Mouse (Mus musculus) erythroid progenitor cell, adult 5-6 weeks (primary cell): ENCODE measurements around the gene Rgs9. TPM values are rescaled to one million over a fixed set of nuclear protein-coding genes. Genes with fewer than 3 reads are reported as not detected.

Experiments
- ATAC-seq: replicated peaks from 2 replicates; pipeline ENCODE4 v1.8.0; 2016; ENCODE audit warnings: moderate number of reproducible peaks, mild to moderate bottlenecking, moderate TSS enrichment, inconsistent platforms; ENCODE audit not compliant: poor library complexity, low FRiP score, severe bottlenecking
- total RNA-seq, 2 experiments: library from RNA; stranded (forward) in 1 of 2; stranded (reverse) in 1 of 2; fragments of 150-400 nt in 1 of 2; fragments of 186-747, 209-891 nt in 1 of 2; gene quantifications; 2 replicates each; pipeline versions ENCODE4 v1.2.3 to v1.2.4; 2015 to 2017; ENCODE audit warnings: low replicate concordance in 2 of 2

Rgs9 gene
- total RNA-seq, 2 experiments from 2014 or later = not detected

DNA sequence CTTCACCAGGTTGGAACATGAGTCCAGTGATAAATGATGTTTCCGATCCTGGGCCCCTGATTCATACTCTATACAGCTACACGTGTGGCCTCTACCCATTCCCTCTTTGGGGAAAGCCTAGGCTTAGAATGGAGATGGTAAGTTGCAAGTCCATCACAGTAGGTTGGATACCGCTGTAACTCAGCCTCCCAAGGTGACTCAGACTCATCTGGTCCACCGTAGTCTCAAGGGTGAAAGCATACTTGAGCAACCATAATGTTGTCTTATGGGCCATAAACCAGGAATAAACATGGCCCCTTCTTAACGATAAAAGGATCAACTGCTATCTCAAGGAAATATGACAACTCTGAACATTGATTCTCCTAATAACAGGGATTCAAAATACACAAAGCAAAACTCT, 109.7 kb downstream of the Rgs9 start:
- no peak for ATAC-seq

GRCm38 (mm10) chr11:109187631-109188184, 110.2 kb downstream of the Rgs9 start:
- no peak for ATAC-seq

GRCm38 (mm10) chr11:109181118-109181517, 116.8 kb downstream of the Rgs9 start:
- no peak for ATAC-seq

DNA sequence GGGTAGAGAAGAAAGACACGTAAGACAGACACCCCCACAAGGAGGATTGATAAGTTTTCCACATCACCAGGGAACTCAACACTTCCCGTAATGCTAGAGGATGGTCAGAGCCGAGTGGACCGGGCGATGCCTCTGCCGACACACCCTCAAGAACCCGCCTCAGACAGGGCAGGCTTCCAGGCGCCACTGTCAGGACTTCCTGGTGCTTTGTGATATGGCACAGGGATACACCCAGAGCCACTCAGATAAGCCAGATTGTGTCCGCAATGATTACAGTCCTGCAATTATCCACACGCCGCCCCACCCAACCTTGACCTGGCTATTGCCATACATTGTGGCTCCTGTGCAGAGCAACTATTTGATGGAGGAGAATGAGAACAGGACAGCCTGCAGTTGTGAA, 117.6 kb downstream of the Rgs9 start:
- no peak for ATAC-seq

- ATAC-seq = no peak
These were observed 119.0 kb downstream of the Rgs9 start for GRCm38 (mm10) chr11:109178788-109179518.

GRCm38 (mm10) chr11:109175376-109175969, 122.5 kb downstream of the Rgs9 start:
- ATAC-seq = no peak

Other genes with a start within 250 kb of the Rgs9 start
- not detected in 2 replicates for gene E030025P04Rik, start 153.8 kb downstream of the Rgs9 start, total RNA-seq (2015; ENCODE audit: low replicate concordance)
- not detected in 2 replicates for gene E030025P04Rik, start 153.8 kb downstream of the Rgs9 start, total RNA-seq (2017; ENCODE audit: low replicate concordance)
- gene Gna13, start 64.7 kb upstream of the Rgs9 start, total RNA-seq (2015; ENCODE audit: low replicate concordance) = 41.1 and 46.5 TPM in 2 replicates
- 37.9 and 40.1 TPM in 2 replicates for gene Gna13, start 64.7 kb upstream of the Rgs9 start, total RNA-seq (2017; ENCODE audit: low replicate concordance)
- gene 9930022D16Rik, start 115.8 kb upstream of the Rgs9 start, total RNA-seq (2015; ENCODE audit: low replicate concordance) = not detected in 2 replicates
- not detected in 2 replicates for gene 9930022D16Rik, start 115.8 kb upstream of the Rgs9 start, total RNA-seq (2017; ENCODE audit: low replicate concordance)
- gene Amz2, start 127.8 kb upstream of the Rgs9 start, total RNA-seq (2015; ENCODE audit: low replicate concordance) = 16.6 and 32.7 TPM in 2 replicates
- gene Amz2, start 127.8 kb upstream of the Rgs9 start, total RNA-seq (2017; ENCODE audit: low replicate concordance) = 10.1 and 18.6 TPM in 2 replicates
- gene Arsg, start 175.2 kb upstream of the Rgs9 start, total RNA-seq (2015; ENCODE audit: low replicate concordance) = 2.9 and 5.4 TPM in 2 replicates
- gene Arsg, start 175.2 kb upstream of the Rgs9 start, total RNA-seq (2017; ENCODE audit: low replicate concordance) = 0.91 and 3.3 TPM in 2 replicates
- 94.7 and 107 TPM in 2 replicates for gene Slc16a6, start 175.5 kb upstream of the Rgs9 start, total RNA-seq (2015; ENCODE audit: low replicate concordance)
- gene Slc16a6, start 175.5 kb upstream of the Rgs9 start, total RNA-seq (2017; ENCODE audit: low replicate concordance) = 35.6 and 52.4 TPM in 2 replicates